Mouse (Mus musculus) testis, adult 2 months (tissue): ENCODE measurements around the gene Bcor.

Experiments used
- CTCF ChIP-seq: fragments of 200-500 bp; IDR thresholded peaks from 2 replicates; pipeline ENCODE4 v1.5.1; 2012; ENCODE audit warnings: low read depth, mild to moderate bottlenecking, inconsistent platforms, low read length, moderate library complexity; ENCODE audit not compliant: control insufficient read depth, insufficient read depth, insufficient replicate concordance
- POLR2A ChIP-seq: fragments of 200-500 bp; IDR thresholded peaks from 2 replicates; pipeline ENCODE4 v1.6.1; 2012; ENCODE audit warnings: low read depth, mild to moderate bottlenecking, inconsistent platforms, low read length, moderate library complexity; ENCODE audit not compliant: control insufficient read depth

DNA sequence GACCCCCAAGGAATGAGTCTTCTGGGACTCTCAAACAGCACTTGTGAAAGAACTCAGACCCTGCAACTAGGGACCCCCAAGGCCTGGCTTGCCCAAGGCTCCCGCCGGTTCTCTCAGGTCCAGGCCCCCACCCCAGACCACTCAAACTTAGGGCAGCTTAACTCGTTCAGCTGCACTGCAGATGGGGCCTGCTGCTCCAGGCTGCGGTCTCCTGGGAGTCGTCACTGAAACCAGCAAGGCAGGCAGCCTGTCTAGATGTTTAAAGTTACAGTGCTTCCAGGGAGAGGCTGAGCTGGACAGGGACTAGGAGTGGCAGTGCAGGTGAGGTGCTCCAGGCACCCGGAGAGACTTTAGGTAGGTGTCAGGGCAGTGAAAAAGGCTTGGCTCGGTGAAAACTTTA is 21.9 kb downstream of the Bcor start:
- TF ChIP-seq POLR2A (no peak), CTCF (no peak)
